Mouse (Mus musculus) midbrain, embryonic 12.5 days (tissue): ENCODE measurements around the gene Arhgap33. TPM values are rescaled to one million over a fixed set of nuclear protein-coding genes. Genes with fewer than 3 reads are reported as not detected.
A peak's percentile ranks its signal among the peaks of the same experiment; 100 is the strongest.

Experiments used
- ATAC-seq: fragments of 200-750 bp; cut with Nextera tagmentation; 2 replicates; pipeline ENCODE4 v1.8.0; 2017; ENCODE audit warnings: low read depth, moderate TSS enrichment, moderate library complexity; ENCODE audit not compliant: low FRiP score
- H3K27ac ChIP-seq: fragments of 300-500 bp; sonication (generic); replicated peaks from 2 replicates; pipeline ENCODE4 v1.5.1; 2016; ENCODE audit warnings: mild to moderate bottlenecking
- H3K27me3 ChIP-seq: fragments of 300-500 bp; sonication (generic); 2 replicates; pipeline ENCODE4 v1.6.1; 2016; ENCODE audit warnings: mild to moderate bottlenecking
- H3K36me3 ChIP-seq: fragments of 300-500 bp; sonication (generic); 2 replicates; pipeline ENCODE4 v1.6.1; 2016
- H3K4me1 ChIP-seq: fragments of 300-500 bp; sonication (generic); 2 replicates; pipeline ENCODE4 v1.6.1; 2016
- H3K4me2 ChIP-seq: fragments of 300-500 bp; sonication (generic); replicated peaks from 2 replicates; pipeline ENCODE4 v1.6.1; 2016; ENCODE audit warnings: mild to moderate bottlenecking, moderate library complexity
- H3K4me3 ChIP-seq: fragments of 300-500 bp; sonication (generic); 2 replicates; pipeline ENCODE4 v1.5.1; 2016; ENCODE audit warnings: mild to moderate bottlenecking
- H3K9ac ChIP-seq: fragments of 300-500 bp; sonication (generic); replicated peaks from 2 replicates; pipeline ENCODE4 v1.6.1; 2016; ENCODE audit warnings: mild to moderate bottlenecking, moderate library complexity
- H3K9me3 ChIP-seq: fragments of 300-500 bp; sonication (generic); 2 replicates; pipeline ENCODE4 v1.6.1; 2016; ENCODE audit warnings: mild to moderate bottlenecking
- WGBS: fragments of 180-500 bp; shearing (Covaris S2); methylation state at CpG from one replicate; pipeline ENCODE4 v1.1.7; 2016; 5-methylcytosine and 5-hydroxymethylcytosine counted together
- polyA plus RNA-seq: library from polyadenylated mRNA; unstranded; fragments of >200 nt; fragmentation: Nextera tagmentation; extraction: Ambion mirVana; gene quantifications from 2 replicates; pipeline ENCODE4 v1.2.1, GENCODE M21; 2016

The Arhgap33 gene
- 96.3 and 99.5 TPM in 2 replicates for polyA plus RNA-seq

DNA sequence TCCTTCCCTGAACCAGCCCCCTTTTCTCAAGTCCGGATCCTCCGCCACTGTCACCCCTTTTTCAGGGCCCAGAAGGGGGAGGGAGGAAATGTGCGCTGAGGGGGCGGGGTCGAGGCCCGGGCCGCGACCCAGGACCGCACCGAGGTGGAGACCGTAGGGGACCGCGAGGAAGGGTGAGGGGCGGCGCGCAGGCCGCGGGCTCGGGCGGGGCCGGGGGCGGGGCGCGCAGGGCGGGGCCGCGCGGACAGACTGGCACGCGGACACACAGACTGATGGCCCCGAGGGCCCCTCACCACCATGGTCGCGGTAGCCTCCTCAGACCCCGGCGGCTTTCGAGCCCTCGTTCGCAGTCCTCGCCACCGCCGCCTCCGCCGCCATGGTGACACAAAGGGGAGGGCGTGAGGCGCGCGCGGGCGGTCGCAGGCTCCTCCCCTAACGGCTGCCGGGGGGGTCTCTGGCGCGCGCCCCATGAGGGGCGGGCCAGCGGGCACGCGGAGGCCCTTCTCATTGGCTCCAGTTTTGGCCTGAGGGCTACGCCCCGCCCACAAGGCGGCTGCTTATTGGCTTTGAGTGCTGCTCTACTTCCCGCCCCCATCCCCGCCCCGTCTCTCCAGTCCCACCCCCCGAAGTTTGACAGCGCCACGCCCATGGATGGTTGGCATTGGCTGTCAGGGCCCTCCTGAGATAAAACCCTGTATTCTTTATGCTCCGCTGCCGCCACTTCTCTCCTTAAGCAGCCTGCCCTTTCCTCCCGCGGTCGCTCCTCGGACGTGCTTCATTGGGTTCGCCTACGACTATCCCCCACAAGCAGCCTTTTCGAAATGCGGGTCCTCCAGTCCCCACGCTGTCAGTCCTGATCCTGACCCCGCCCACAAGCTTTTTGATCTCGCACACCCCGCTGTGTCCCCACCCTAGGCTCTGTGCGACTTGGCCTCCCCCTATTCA lies at the start of gene Arhgap33:
Gene Arhgap33 (minus strand): TSS at position 428 of the 945 bp plus-strand sequence.
- ATAC-seq, result peak; percentile 91
- peaks cover 47% of the 10 kb centered on the region for H3K36me3 ChIP-seq
- H3K9ac ChIP-seq, result peak within 1 kb of the TSS; percentile 91
- H3K27ac ChIP-seq, result peak within 1 kb of the TSS; percentile 88
- no peaks in the 10 kb centered on the region for H3K9me3 ChIP-seq
- under 1% methylated on average over 76 of the region's 84 CpGs for WGBS
- peak within 1 kb of the TSS; percentile 79 for H3K4me2 ChIP-seq
- no peaks in the 10 kb centered on the region for H3K27me3 ChIP-seq
- peak within 1 kb of the TSS; percentile 82 for H3K4me3 ChIP-seq
- H3K4me1 ChIP-seq, result peaks cover 35% of the 10 kb centered on the region

DNA sequence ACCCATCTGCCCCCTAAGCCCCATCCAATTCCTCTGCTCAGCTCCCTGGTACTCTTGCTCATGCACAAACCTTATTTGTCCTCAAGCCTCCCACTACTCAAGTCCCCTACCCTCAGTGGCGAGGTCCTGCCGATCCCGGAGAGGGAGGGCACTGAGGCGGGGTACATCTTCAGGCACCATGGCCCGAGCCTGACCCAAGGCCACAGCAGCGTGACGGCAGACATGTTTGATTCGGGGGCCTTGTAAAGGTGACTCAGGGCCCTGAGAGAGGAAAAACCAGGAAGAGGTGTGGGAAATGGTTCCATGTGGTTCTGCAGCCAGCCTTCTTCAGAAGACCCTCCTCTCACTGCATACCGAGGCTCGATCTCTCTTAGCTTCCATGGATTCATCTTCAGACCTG lies 49.5 kb upstream of the Arhgap33 start:
- H3K27ac ChIP-seq, result no peak overlapping the region
- WGBS, result 93% methylated on average over 10 of the region's 10 CpGs
- H3K36me3 ChIP-seq, result peaks cover 75% of the 10 kb centered on the region
- ATAC-seq, result no peak
- H3K4me3 ChIP-seq, result no peak overlapping the region
- no peak overlapping the region for H3K9ac ChIP-seq
- H3K4me1 ChIP-seq, result peaks cover 16% of the 10 kb centered on the region
- H3K27me3 ChIP-seq, result no peaks in the 10 kb centered on the region
- H3K4me2 ChIP-seq, result no peak overlapping the region
- no peaks in the 10 kb centered on the region for H3K9me3 ChIP-seq

DNA sequence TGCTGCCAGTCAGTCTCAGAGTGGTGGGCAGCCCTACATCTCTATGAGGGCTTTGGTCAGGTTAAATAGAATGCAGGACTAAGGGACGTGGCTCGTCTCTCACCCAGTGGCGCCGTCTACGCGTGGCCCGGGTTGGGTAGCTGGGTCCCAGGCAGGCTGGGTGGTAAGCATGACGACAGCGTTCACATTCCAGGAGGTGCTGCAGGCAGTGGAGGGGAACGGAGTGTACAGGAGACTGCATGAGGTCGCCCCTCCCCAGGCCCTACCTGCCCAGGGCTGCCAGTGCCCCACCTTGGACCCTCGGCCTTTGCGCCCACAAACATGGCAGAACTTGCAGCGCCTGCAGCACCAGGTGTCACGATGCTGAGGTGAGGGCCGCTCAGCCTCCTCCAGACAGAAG lies 46.7 kb upstream of the Arhgap33 start:
- no peak overlapping the region for H3K4me3 ChIP-seq
- H3K4me1 ChIP-seq, result peaks cover 3% of the 10 kb centered on the region
- 95% methylated on average over 16 of the region's 16 CpGs for WGBS
- H3K27me3 ChIP-seq, result no peaks in the 10 kb centered on the region
- no peak overlapping the region for H3K9ac ChIP-seq
- no peaks in the 10 kb centered on the region for H3K9me3 ChIP-seq
- no peak overlapping the region for H3K27ac ChIP-seq
- ATAC-seq, result no peak
- H3K4me2 ChIP-seq, result no peak overlapping the region
- H3K36me3 ChIP-seq, result peaks cover 98% of the 10 kb centered on the region

DNA sequence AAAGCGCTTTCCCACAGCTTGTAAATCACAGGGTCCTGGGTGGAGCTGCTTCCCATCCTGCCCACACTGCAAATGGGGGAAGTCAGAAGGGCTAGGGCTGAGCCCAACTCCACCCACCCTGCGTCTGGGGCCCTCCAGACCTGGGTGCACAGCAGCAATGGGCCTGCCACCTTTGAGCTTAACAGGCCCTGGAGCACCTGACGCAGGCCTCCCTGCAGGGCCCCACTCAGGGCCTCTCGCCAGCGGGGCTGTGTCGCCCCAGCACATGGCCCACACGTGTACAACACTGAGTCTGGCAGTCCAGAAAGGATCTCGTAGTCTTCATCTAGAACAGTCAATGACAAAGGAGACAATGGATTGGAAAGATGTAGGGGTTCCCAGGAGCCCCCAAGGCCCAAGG lies 45.1 kb upstream of the Arhgap33 start:
- ATAC-seq, result no peak
- Histone ChIP-seq H3K27ac (no peak overlapping the region), H3K4me2 (no peak overlapping the region), H3K36me3 (peaks cover 98% of the 10 kb centered on the region), H3K27me3 (no peaks in the 10 kb centered on the region), H3K4me3 (no peak overlapping the region), H3K4me1 (no peaks in the 10 kb centered on the region), H3K9me3 (no peaks in the 10 kb centered on the region), H3K9ac (no peak overlapping the region)
- WGBS, result 96% methylated on average over 8 of the region's 8 CpGs

DNA sequence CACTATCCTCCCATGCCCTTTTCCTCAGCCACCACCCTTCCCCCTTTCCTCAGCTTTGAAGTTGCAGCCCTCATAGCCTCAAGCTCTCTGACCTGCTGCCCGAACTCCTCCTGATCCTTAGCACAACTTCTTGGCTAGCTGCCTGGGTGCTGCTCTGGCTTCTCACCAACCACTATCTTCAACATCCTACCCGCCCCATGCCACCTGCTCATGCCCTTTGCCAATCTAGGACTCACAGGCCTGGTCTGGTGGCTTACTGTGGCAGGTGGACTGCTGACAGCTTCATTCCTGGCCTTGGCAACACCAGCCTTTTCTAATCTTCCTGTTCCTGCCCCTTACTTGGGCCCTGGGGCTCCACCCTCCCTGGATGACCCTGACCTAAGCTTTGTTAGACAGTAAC lies 38.1 kb upstream of the Arhgap33 start:
- Histone ChIP-seq H3K27me3 (no peaks in the 10 kb centered on the region), H3K9me3 (no peaks in the 10 kb centered on the region), H3K27ac (no peak overlapping the region), H3K4me2 (no peak overlapping the region), H3K4me3 (no peak overlapping the region), H3K9ac (no peak overlapping the region), H3K4me1 (no peaks in the 10 kb centered on the region), H3K36me3 (peaks cover 97% of the 10 kb centered on the region)
- ATAC-seq, result no peak
- WGBS, result 87% methylated on average over 2 of the region's 2 CpGs

DNA sequence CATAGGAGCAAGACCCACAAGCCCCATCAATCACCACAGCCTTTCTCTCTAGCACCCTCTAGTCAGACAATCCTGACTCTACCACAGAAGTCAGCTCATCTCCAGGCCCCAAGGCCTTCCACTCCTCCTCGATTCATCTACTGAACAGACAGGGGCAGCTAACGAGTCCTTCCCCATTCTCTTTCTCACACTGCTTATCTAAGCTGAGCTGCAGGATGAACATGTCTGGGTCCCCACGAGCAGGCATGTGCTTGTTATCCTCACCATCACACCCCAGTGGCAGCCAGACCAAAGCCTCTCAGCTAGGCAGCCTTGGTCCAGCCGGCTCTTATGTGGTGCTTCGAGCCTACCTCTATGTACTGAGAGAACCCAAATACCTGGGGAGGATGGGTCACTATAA lies 37.5 kb upstream of the Arhgap33 start:
- H3K4me2 ChIP-seq, result no peak overlapping the region
- peaks cover 96% of the 10 kb centered on the region for H3K36me3 ChIP-seq
- no peak for ATAC-seq
- H3K27me3 ChIP-seq, result no peaks in the 10 kb centered on the region
- WGBS, result 89% methylated on average over 5 of the region's 5 CpGs
- H3K4me3 ChIP-seq, result no peak overlapping the region
- H3K27ac ChIP-seq, result no peak overlapping the region
- no peaks in the 10 kb centered on the region for H3K4me1 ChIP-seq
- no peaks in the 10 kb centered on the region for H3K9me3 ChIP-seq
- no peak overlapping the region for H3K9ac ChIP-seq

DNA sequence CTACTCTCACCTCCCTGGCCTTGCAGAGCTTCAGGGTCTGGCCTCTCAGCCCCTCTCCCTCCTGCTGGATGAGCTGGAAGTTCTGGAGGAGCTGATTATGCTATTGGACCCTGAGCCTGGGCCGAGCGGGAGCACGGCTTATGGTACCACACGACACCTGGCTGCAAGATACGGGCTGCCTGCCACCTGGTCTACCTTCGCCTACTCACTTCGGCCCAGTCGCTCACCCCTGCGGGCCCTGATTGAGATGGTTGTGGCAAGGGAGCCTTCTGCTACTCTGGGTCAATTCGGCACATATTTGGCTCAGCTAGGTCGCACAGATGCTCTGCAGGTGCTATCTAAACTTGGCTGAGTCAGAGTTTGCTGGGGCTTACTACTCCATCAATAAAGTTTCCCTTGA lies 32.7 kb upstream of the Arhgap33 start:
- WGBS, result 93% methylated on average over 11 of the region's 11 CpGs

DNA sequence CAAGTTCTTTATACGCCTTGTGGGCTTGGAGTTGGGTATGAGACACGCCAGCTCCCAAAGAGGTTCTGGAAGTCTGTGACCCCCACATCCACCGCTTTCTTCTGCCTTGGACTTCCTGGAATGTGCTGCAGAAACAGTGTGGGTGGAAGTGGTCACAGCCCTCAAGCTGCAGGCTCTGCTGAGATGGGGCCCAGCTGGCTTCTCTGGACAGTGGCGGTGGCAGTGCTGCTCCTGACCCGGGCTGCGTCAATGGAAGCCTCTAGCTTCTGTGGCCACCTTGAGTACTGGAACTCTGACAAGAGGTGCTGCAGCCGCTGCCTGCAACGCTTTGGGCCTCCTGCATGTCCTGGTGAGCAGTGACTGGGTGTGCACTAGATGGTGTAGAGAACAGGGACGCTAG lies 31.2 kb upstream of the Arhgap33 start:
- Histone ChIP-seq H3K9ac (no peak overlapping the region), H3K4me1 (peaks cover 15% of the 10 kb centered on the region), H3K4me3 (no peak overlapping the region), H3K27me3 (no peaks in the 10 kb centered on the region), H3K36me3 (peaks cover 55% of the 10 kb centered on the region), H3K9me3 (no peaks in the 10 kb centered on the region), H3K4me2 (no peak overlapping the region), H3K27ac (no peak overlapping the region)
- WGBS, result 89% methylated on average over 9 of the region's 9 CpGs
- ATAC-seq, result no peak

More for the DNA sequence above, 32.7 kb upstream of the Arhgap33 start:
- H3K9me3 ChIP-seq, result no peaks in the 10 kb centered on the region
- H3K4me1 ChIP-seq, result peaks cover 9% of the 10 kb centered on the region
- ATAC-seq, result no peak
- H3K36me3 ChIP-seq, result peaks cover 68% of the 10 kb centered on the region
- H3K9ac ChIP-seq, result no peak overlapping the region
- H3K27me3 ChIP-seq, result no peaks in the 10 kb centered on the region
- no peak overlapping the region for H3K27ac ChIP-seq
- H3K4me3 ChIP-seq, result no peak overlapping the region
- no peak overlapping the region for H3K4me2 ChIP-seq

DNA sequence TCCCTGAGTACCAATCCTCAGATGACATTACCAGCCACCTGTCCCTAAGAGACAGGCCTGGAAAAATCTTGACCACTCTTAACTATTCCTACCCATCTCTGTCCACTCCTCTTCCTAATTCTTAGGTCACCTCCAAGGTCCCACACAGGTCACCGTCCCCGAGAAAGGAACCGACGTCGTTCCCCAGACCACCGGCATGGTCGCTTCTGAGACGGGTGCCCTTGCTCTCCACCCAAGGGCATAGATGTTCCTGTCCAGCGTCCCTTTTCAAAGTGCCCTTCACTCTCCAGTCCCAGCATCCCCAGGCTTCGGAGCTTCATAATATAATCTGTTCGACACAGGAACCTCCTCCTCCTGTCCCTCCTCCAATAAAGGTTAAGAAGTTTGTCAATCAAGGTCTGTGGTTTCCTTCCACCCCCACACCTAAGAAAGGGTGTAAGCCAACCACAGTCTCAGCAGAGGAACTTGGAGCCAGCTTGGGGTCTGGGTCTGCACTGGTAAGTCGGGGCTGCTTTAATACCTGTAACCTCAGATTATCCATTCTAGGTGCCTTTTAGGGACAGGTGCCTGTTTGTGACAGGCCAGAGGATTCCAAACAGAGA lies 30.2 kb upstream of the Arhgap33 start, which contains the start of gene Igflr1:
Gene Igflr1 (plus strand): TSS at position 458 of the 602 bp plus-strand sequence.
- Histone ChIP-seq H3K27me3 (no peaks in the 10 kb centered on the region), H3K9me3 (no peaks in the 10 kb centered on the region), H3K4me1 (peaks cover 18% of the 10 kb centered on the region), H3K36me3 (peaks cover 45% of the 10 kb centered on the region), H3K9ac (no peak within 1 kb of the TSS), H3K27ac (no peak within 1 kb of the TSS), H3K4me2 (peak within 1 kb of the TSS; percentile 62; the same call in 1 of the 2 replicates), H3K4me3 (0 out of 2 replicates have a peak within 1 kb of the TSS, but pooled peaks have one; percentile 7)
- WGBS, result 94% methylated on average over 12 of the region's 12 CpGs
- no peak for ATAC-seq

DNA sequence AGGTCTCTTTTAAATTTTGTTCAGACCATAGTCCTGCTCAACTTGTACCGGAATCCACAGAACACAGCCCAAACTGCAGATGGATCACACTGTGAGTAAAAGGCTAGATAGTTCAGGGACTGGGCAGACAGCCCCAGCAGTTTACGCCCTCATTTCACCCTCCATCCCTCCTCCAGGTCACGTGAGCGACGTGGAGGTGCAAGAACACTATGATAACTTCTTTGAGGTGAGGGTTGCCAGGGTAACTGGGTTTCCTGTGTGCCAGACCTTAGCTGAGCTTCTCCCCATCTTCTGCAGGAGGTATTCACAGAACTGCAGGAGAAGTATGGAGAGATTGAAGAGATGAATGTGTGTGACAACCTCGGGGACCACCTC lies 29.0 kb upstream of the Arhgap33 start:
- Histone ChIP-seq H3K4me2 (peak overlapping the region; percentile 62), H3K27ac (peak overlapping the region; percentile 92)

DNA sequence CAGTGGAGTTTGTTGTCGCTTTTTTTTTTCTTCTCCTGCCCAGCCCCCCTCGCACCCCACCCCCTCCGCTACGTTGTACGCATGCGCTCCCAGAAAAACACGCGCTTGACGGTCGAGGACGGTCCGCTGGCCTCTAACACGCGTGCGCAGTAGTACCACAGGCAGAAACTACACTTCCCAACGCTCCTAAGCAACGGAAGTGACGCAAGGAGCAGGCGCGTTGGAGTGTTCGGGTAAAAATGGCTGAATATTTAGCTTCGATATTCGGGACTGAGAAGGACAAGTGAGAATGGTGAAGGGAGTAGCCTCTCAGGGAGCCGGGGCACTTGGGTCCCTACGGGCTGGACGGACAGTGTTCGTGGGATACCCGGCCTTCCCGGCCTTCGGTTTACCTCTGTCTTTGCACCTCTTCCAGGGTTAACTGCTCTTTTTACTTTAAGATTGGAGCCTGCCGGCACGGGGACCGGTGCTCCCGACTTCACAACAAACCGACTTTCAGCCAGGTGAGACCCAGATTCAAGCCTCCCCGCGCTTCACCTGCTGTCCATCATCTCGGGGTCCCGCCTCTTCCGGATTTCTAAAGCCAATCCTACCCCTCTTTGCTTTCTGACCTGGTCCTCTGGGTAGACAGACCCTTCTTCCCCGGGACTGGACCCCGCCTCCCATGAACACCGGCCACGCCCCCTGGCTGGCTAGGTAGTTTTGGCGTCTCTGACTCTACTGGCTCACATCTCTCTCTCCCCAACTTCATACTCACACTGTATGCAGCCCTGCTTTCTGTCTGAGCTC lies 28.5 kb upstream of the Arhgap33 start, which contains the start of the genes U2af1l4, Gm49396 and Psenen:
Gene U2af1l4 (plus strand): TSS at position 185 of the 789 bp plus-strand sequence.
Gene Gm49396 (plus strand): TSS at position 228 of the 789 bp plus-strand sequence.
Gene Psenen (minus strand): TSS at position 511 of the 789 bp plus-strand sequence.
- Histone ChIP-seq H3K36me3 (peaks cover 28% of the 10 kb centered on the region), H3K9ac (peak within 1 kb of the TSS; percentile 81), H3K27ac (peak within 1 kb of the TSS; percentile 92), H3K4me3 (peak within 1 kb of the TSS; percentile 76), H3K9me3 (no peaks in the 10 kb centered on the region), H3K4me2 (peak within 1 kb of the TSS; percentile 77), H3K27me3 (no peaks in the 10 kb centered on the region), H3K4me1 (peaks cover 29% of the 10 kb centered on the region)
- ATAC-seq, result peak; percentile 85
- WGBS, result under 1% methylated on average over 45 of the region's 45 CpGs

More for the DNA sequence above, 29.0 kb upstream of the Arhgap33 start:
- ATAC-seq, result peak; percentile 0; the same call in 1 of the 2 replicates
- Histone ChIP-seq H3K9ac (peak overlapping the region; percentile 81; the same call in 1 of the 2 replicates), H3K27me3 (no peaks in the 10 kb centered on the region), H3K4me3 (peak overlapping the region; percentile 76), H3K36me3 (peaks cover 34% of the 10 kb centered on the region), H3K9me3 (no peaks in the 10 kb centered on the region), H3K4me1 (peaks cover 23% of the 10 kb centered on the region)
- 24% methylated on average over 6 of the region's 6 CpGs for WGBS
